Mouse (Mus musculus): ENCODE results near the gene Zfp84. TPM values are rescaled to one million over a fixed set of nuclear protein-coding genes. Genes with fewer than 3 reads are reported as not detected.
"Not testable (repeated sequence)": the region's sequence is repeated elsewhere in the genome, so short reads cannot be mapped to it uniquely, and the experiment has no call there.

Zfp84 gene
- polyA plus RNA-seq (2016; fragmentation: Nextera tagmentation; extraction: Ambion mirVana) = 17.8 and 18.3 TPM in 2 replicates

GRCm38 (mm10) chr7:29768090-29768900 lies at the start of gene Zfp84:
Zfp84 (plus strand) TSS chr7:29768552.
- WGBS = under 1% methylated on average over 32 of the region's 32 CpGs
- peak; percentile 95 for ATAC-seq (ENCODE audit: low FRiP score)
- Histone ChIP-seq H3K27ac (peak within 1 kb of the TSS; percentile 65; the same call in 1 of the 2 replicates), H3K9me3 (no peaks in the 10 kb centered on the region), H3K4me2 (peak within 1 kb of the TSS; percentile 75), H3K36me3 (replicated peaks) (peaks cover 11% of the 10 kb centered on the region), H3K4me1 (peaks cover 20% of the 10 kb centered on the region), H3K9ac (peak within 1 kb of the TSS; percentile 67), H3K4me3 (replicated peaks) (peak within 1 kb of the TSS; percentile 73), H3K27me3 (no peaks in the 10 kb centered on the region)

- not testable (repeated sequence) for H3K4me2 ChIP-seq; H3K36me3 ChIP-seq (replicated peaks); H3K4me3 ChIP-seq (replicated peaks); H3K27ac ChIP-seq; H3K9me3 ChIP-seq; ATAC-seq (ENCODE audit: low FRiP score); H3K4me1 ChIP-seq; H3K9ac ChIP-seq; H3K27me3 ChIP-seq
- 42% methylated on average over 17 of the region's 17 CpGs for WGBS
These were observed 42.8 kb upstream of the Zfp84 start for GRCm38 (mm10) chr7:29725461-29726142.

- not testable (repeated sequence) for H3K4me3 ChIP-seq (replicated peaks); H3K9me3 ChIP-seq; H3K36me3 ChIP-seq (replicated peaks); ATAC-seq (ENCODE audit: low FRiP score); H3K27me3 ChIP-seq; H3K9ac ChIP-seq; H3K4me2 ChIP-seq; H3K4me1 ChIP-seq; H3K27ac ChIP-seq
- WGBS = 74% methylated on average over 11 of the region's 11 CpGs
These were observed 41.5 kb upstream of the Zfp84 start, which contains the start of gene Catsperg2 for GRCm38 (mm10) chr7:29726860-29727259. Catsperg2 (minus strand) TSS chr7:29727032.

- Histone ChIP-seq H3K36me3 (replicated peaks) (no peaks in the 10 kb centered on the region), H3K4me2 (no peak overlapping the region), H3K27me3 (no peaks in the 10 kb centered on the region), H3K4me1 (no peaks in the 10 kb centered on the region), H3K4me3 (replicated peaks) (no peak overlapping the region), H3K27ac (no peak overlapping the region), H3K9ac (no peak overlapping the region), H3K9me3 (peaks cover 6% of the 10 kb centered on the region; the same call in 1 of the 2 replicates)
- ATAC-seq (ENCODE audit: low FRiP score) = no peak
- 81% methylated on average over 2 of the region's 2 CpGs for WGBS
These were observed 40.3 kb upstream of the Zfp84 start for GRCm38 (mm10) chr7:29728055-29728454.

- H3K4me1 ChIP-seq = no peaks in the 10 kb centered on the region
- no peak for ATAC-seq (ENCODE audit: low FRiP score)
- H3K4me3 ChIP-seq (replicated peaks) = no peak overlapping the region
- 81% methylated on average over 3 of the region's 3 CpGs for WGBS
- no peaks in the 10 kb centered on the region for H3K9me3 ChIP-seq
- H3K9ac ChIP-seq = no peak overlapping the region
- H3K4me2 ChIP-seq = no peak overlapping the region
- no peaks in the 10 kb centered on the region for H3K27me3 ChIP-seq
- no peak overlapping the region for H3K27ac ChIP-seq
- no peaks in the 10 kb centered on the region for H3K36me3 ChIP-seq (replicated peaks)
These were observed 26.1 kb upstream of the Zfp84 start for GRCm38 (mm10) chr7:29742258-29742657.

- no peak for ATAC-seq (ENCODE audit: low FRiP score)
- H3K4me1 ChIP-seq = no peaks in the 10 kb centered on the region
- 88% methylated on average over 5 of the region's 5 CpGs for WGBS
- H3K27ac ChIP-seq = no peak overlapping the region
- H3K4me2 ChIP-seq = no peak overlapping the region
- H3K36me3 ChIP-seq (replicated peaks) = no peaks in the 10 kb centered on the region
- 0 out of 2 replicates have a peak, but pooled peaks cover 4% of the 10 kb centered on the region for H3K9me3 ChIP-seq
- H3K4me3 ChIP-seq (replicated peaks) = no peak overlapping the region
- H3K9ac ChIP-seq = no peak overlapping the region
- H3K27me3 ChIP-seq = no peaks in the 10 kb centered on the region
These were observed 7.9 kb upstream of the Zfp84 start for GRCm38 (mm10) chr7:29760476-29760875.

- Histone ChIP-seq H3K27ac (no peak overlapping the region), H3K4me3 (replicated peaks) (no peak overlapping the region), H3K27me3 (no peaks in the 10 kb centered on the region), H3K36me3 (replicated peaks) (no peaks in the 10 kb centered on the region), H3K4me1 (peaks cover 17% of the 10 kb centered on the region), H3K9ac (no peak overlapping the region), H3K4me2 (no peak overlapping the region), H3K9me3 (no peaks in the 10 kb centered on the region)
- WGBS = 79% methylated on average over 7 of the region's 7 CpGs
- no peak for ATAC-seq (ENCODE audit: low FRiP score)
These were observed 3.6 kb upstream of the Zfp84 start for GRCm38 (mm10) chr7:29764702-29765101.

- H3K4me2 ChIP-seq = peak overlapping the region; percentile 75
- H3K9me3 ChIP-seq = no peaks in the 10 kb centered on the region
- H3K27ac ChIP-seq = peak overlapping the region; percentile 51
- peak; percentile 67 for ATAC-seq (ENCODE audit: low FRiP score)
- peak overlapping the region; percentile 56 for H3K9ac ChIP-seq
- peaks cover 8% of the 10 kb centered on the region for H3K36me3 ChIP-seq (replicated peaks)
- H3K27me3 ChIP-seq = no peaks in the 10 kb centered on the region
- peaks cover 20% of the 10 kb centered on the region for H3K4me1 ChIP-seq
- 3% methylated on average over 15 of the region's 15 CpGs for WGBS
- H3K4me3 ChIP-seq (replicated peaks) = peak overlapping the region; percentile 73
These were observed 1.2 kb upstream of the Zfp84 start for GRCm38 (mm10) chr7:29767058-29767686.

GRCm38 (mm10) chr7:29768980-29769379 lies 628 bp downstream of the Zfp84 start:
- WGBS = 8% methylated on average over 10 of the region's 10 CpGs
- Histone ChIP-seq H3K36me3 (replicated peaks) (peaks cover 18% of the 10 kb centered on the region), H3K9me3 (no peaks in the 10 kb centered on the region), H3K4me2 (peak overlapping the region; percentile 75), H3K27me3 (no peaks in the 10 kb centered on the region), H3K4me3 (replicated peaks) (peak overlapping the region; percentile 73), H3K9ac (peak overlapping the region; percentile 67), H3K27ac (no peak overlapping the region), H3K4me1 (peaks cover 20% of the 10 kb centered on the region)
- ATAC-seq (ENCODE audit: low FRiP score) = no peak

GRCm38 (mm10) chr7:29773503-29773902 lies 5.2 kb downstream of the Zfp84 start:
- peaks cover 11% of the 10 kb centered on the region for H3K4me1 ChIP-seq
- H3K27me3 ChIP-seq = no peaks in the 10 kb centered on the region
- 89% methylated on average over 7 of the region's 7 CpGs for WGBS
- H3K9me3 ChIP-seq = no peaks in the 10 kb centered on the region
- H3K36me3 ChIP-seq (replicated peaks) = peaks cover 61% of the 10 kb centered on the region
- ATAC-seq (ENCODE audit: low FRiP score) = no peak
- H3K4me2 ChIP-seq = no peak overlapping the region
- H3K4me3 ChIP-seq (replicated peaks) = no peak overlapping the region
- no peak overlapping the region for H3K9ac ChIP-seq
- no peak overlapping the region for H3K27ac ChIP-seq

- no peak overlapping the region for H3K27ac ChIP-seq
These were observed 6.0 kb downstream of the Zfp84 start for GRCm38 (mm10) chr7:29774371-29774770.

GRCm38 (mm10) chr7:29776568-29776967 lies 8.2 kb downstream of the Zfp84 start:
- H3K27me3 ChIP-seq = no peaks in the 10 kb centered on the region
- WGBS = 96% methylated on average over 19 of the region's 19 CpGs
- H3K4me3 ChIP-seq (replicated peaks) = no peak overlapping the region
- no peak overlapping the region for H3K4me2 ChIP-seq
- H3K4me1 ChIP-seq = no peaks in the 10 kb centered on the region
- H3K27ac ChIP-seq = no peak overlapping the region
- no peak for ATAC-seq (ENCODE audit: low FRiP score)
- H3K9me3 ChIP-seq = no peaks in the 10 kb centered on the region
- peaks cover 69% of the 10 kb centered on the region for H3K36me3 ChIP-seq (replicated peaks)
- H3K9ac ChIP-seq = no peak overlapping the region

More at GRCm38 (mm10) chr7:29774371-29774770, 6.0 kb downstream of the Zfp84 start:
- WGBS = 94% methylated on average over 3 of the region's 3 CpGs
- Histone ChIP-seq H3K27me3 (no peaks in the 10 kb centered on the region), H3K4me3 (replicated peaks) (no peak overlapping the region), H3K9ac (no peak overlapping the region), H3K36me3 (replicated peaks) (peaks cover 70% of the 10 kb centered on the region), H3K4me2 (no peak overlapping the region), H3K9me3 (no peaks in the 10 kb centered on the region), H3K4me1 (peaks cover 6% of the 10 kb centered on the region)
- ATAC-seq (ENCODE audit: low FRiP score) = no peak
